Mouse (Mus musculus) central nervous system, embryonic 11.5 days (tissue): ENCODE measurements around the gene Nxf3. TPM values are rescaled to one million over a fixed set of nuclear protein-coding genes. Genes with fewer than 3 reads are reported as not detected.

ENCODE experiments used
- polyA plus RNA-seq: library from polyadenylated mRNA; depleted of rRNA; stranded (reverse); fragments of >200 nt; gene quantifications from 2 replicates; pipeline ENCODE4 v1.2.3, GENCODE M21; 2012; rRNA removed

Gene Nxf3
- 0.06 and 0.14 TPM in 2 replicates for polyA plus RNA-seq

DNA sequence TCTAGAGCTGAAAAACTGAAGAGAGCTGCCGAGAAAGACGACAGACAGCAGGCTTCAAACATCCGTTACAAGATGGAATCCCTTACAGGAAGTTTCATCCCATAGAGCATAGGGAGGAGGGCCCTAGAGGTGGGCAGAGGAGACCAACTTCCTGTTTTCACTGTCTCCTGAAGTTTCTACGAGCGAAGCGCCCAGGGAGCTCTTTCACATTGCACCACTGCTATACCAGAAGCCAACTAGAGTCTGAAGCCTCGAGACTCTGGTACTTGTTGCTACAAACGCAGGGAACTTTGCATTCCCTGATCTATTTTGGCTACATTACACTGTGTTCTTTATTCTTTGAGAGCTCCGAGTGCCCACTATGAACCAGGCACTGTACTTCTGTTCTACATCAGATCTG, at the start of gene Nxf3:
TSS of gene Nxf3 (minus strand) at position 101 of the 400 bp plus-strand sequence.

DNA sequence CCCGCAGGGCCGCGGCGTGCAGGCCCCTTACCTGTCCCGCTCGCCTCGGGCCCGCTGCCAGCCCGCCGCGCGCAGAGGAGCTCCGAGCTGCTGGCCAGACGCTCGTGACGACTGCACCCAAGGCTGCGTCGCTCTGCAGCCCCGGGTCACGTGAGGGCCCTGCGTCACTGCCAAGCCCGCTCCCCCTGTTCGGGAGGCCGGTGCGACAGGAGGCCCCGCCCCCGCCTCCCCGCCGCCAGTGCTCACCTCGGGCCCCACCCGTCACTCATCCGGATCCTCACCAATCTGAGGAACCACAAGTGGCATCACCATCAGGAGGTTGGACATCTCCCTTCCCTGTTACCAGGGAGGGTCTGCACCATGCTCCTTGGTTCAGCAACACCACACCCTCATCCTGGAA, 17.0 kb downstream of the Nxf3 start, which contains the start of gene Bex2:
TSS of gene Bex2 (minus strand) at position 217 of the 400 bp plus-strand sequence.

DNA sequence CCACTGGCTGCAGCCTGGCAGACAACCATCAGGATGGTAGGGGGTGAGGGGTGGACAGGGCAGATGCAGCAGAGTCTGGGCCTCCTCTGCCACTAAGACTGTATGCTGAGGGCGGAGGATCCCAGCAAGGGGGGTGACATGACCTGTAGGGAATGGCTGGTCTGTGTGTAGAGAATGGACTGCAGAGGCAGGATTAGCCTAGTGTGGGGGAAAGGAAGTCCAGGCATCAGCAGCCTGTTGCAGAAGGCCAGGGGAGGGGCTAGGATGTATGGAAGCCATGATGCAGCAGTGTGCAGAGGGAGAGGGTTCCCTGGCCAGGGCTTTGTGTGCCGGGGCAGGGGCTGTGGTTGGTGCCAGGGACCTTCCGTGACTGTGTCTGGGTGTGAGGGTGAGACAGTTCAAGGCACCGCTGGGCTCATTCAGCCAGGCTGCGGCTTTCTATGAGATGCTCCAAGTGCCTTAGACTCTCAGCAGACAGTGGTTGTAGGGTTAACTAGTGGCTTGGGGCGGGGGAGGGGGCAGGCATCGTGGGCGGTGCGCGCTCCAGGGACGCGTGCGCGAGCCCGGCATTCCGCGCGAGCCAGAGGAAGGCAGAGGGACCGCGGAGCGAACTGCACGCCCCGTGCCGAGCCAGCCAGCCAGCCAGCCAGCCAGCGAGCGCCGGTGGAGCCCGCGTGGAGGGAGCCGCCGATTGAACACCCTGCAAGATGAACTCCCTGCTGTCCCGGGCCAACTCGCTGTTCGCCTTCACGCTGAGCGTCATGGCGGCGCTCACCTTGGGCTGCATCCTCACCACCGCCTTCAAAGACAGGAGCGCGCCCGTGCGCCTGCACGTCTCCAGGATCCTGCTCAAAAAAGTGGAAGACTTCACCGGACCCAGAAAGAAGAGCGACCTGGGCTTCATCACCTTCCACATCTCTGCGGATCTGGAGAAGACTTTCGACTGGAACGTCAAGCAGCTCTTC, 52.0 kb downstream of the Nxf3 start, which contains the start of gene Arxes1:
TSS of gene Arxes1 (plus strand) at position 569 of the 965 bp plus-strand sequence.

Other genes starting within 250 kb of the Nxf3 start
- 44.1 and 44.4 TPM in 2 replicates for gene Gprasp2, start 246.2 kb downstream of the Nxf3 start, polyA plus RNA-seq
- gene Arxes2, start 91.4 kb downstream of the Nxf3 start, polyA plus RNA-seq = 57.2 and 65.6 TPM in 2 replicates
- gene Arxes1, start 51.9 kb downstream of the Nxf3 start, polyA plus RNA-seq = 13.1 and 15.1 TPM in 2 replicates
- 186 and 331 TPM in 2 replicates for gene Bex2, start 17.0 kb downstream of the Nxf3 start, polyA plus RNA-seq
- 71.3 and 141 TPM in 2 replicates for gene Bex4, start 53.7 kb upstream of the Nxf3 start, polyA plus RNA-seq
- 150 and 169 TPM in 2 replicates for gene Tceal8, start 87.1 kb upstream of the Nxf3 start, polyA plus RNA-seq
- 15.9 and 17.3 TPM in 2 replicates for gene Tceal5, start 118.6 kb upstream of the Nxf3 start, polyA plus RNA-seq
- gene Tceal7, start 129.5 kb upstream of the Nxf3 start, polyA plus RNA-seq = 0.79 and 2.9 TPM in 2 replicates
- 124 and 232 TPM in 2 replicates for gene Bex1, start 130.3 kb upstream of the Nxf3 start, polyA plus RNA-seq
- gene Tceal9, start 159.8 kb upstream of the Nxf3 start, polyA plus RNA-seq = 395 and 431 TPM in 2 replicates
- 639 and 646 TPM in 2 replicates for gene Bex3, start 185.0 kb upstream of the Nxf3 start, polyA plus RNA-seq